Mouse (Mus musculus) myocyte (in vitro differentiated cells): ENCODE measurements around the gene Foxo3. TPM values are rescaled to one million over a fixed set of nuclear protein-coding genes. Genes with fewer than 3 reads are reported as not detected.

ENCODE experiments used
- H3K27me3 ChIP-seq: one replicate; pipeline ENCODE4 v1.6.1; 2011; ENCODE audit not compliant: control insufficient read depth, insufficient read depth, insufficient read length
- H3K36me3 ChIP-seq: one replicate; pipeline ENCODE4 v1.6.1; 2011; ENCODE audit not compliant: control insufficient read depth, insufficient read depth
- H3K4me2 ChIP-seq: one replicate; pipeline ENCODE4 v1.6.1; 2011; ENCODE audit warnings: low read depth, control low read depth
- H3K4me3 ChIP-seq: one replicate; pipeline ENCODE4 v1.5.1; 2011; ENCODE audit warnings: mild to moderate bottlenecking, control low read depth, moderate library complexity
- H3K79me2 ChIP-seq: one replicate; pipeline ENCODE4 v1.6.1; 2011; ENCODE audit not compliant: control insufficient read depth, insufficient read depth
- H3ac ChIP-seq: one replicate; pipeline ENCODE4 v1.6.1; 2011; ENCODE audit not compliant: control insufficient read depth, insufficient read length
- E2F4 ChIP-seq: IDR thresholded peaks from one replicate; pipeline ENCODE4 v1.6.1; 2011; ENCODE audit warnings: mild to moderate bottlenecking, control low read depth, moderate library complexity; ENCODE audit not compliant: insufficient read depth
- MYOD1 ChIP-seq, 3 experiments: IDR thresholded peaks; one replicate each; pipeline ENCODE4 v1.6.1; 2011; ENCODE audit warnings: control low read depth in 2 of 3, low read depth in 2 of 3, mild to moderate bottlenecking in 2 of 3, moderate library complexity in 1 of 3; ENCODE audit not compliant: insufficient read length in 2 of 3, control insufficient read depth in 1 of 3
- MYOG ChIP-seq, 3 experiments: IDR thresholded peaks; one replicate each; pipeline ENCODE4 v1.6.1; 2011; ENCODE audit warnings: control low read depth in 2 of 3, low read depth in 2 of 3, mild to moderate bottlenecking in 2 of 3; ENCODE audit not compliant: insufficient read length in 2 of 3, control insufficient read depth in 1 of 3, insufficient read depth in 1 of 3
- POLR2A ChIP-seq: IDR thresholded peaks from one replicate; pipeline ENCODE4 v1.6.1; 2011; ENCODE audit warnings: low read depth, mild to moderate bottlenecking, control low read depth, moderate library complexity; ENCODE audit not compliant: insufficient read length
- POLR2AphosphoS2 ChIP-seq: IDR thresholded peaks from one replicate; pipeline ENCODE4 v1.6.1; 2011; ENCODE audit warnings: low read depth, control low read depth; ENCODE audit not compliant: insufficient read length
- REST ChIP-seq: IDR thresholded peaks from one replicate; pipeline ENCODE4 v1.6.1; 2011; ENCODE audit warnings: mild to moderate bottlenecking, control low read depth, moderate library complexity; ENCODE audit not compliant: insufficient read depth, insufficient read length
- SRF ChIP-seq: IDR thresholded peaks from one replicate; pipeline ENCODE4 v1.6.1; 2011; ENCODE audit warnings: low read depth; ENCODE audit not compliant: control insufficient read depth, insufficient read length
- TCF12 ChIP-seq: IDR thresholded peaks from one replicate; pipeline ENCODE4 v1.6.1; 2011; ENCODE audit warnings: mild to moderate bottlenecking, control low read depth; ENCODE audit not compliant: poor library complexity, insufficient read depth, severe bottlenecking
- USF1 ChIP-seq: IDR thresholded peaks from one replicate; pipeline ENCODE4 v1.6.1; 2011; ENCODE audit warnings: low read depth, mild to moderate bottlenecking, control low read depth, moderate library complexity
- polyA plus RNA-seq: library from polyadenylated mRNA; unstranded; fragments of >200 nt; fragmentation: generic; extraction: Trizol; gene quantifications from one replicate; pipeline ENCODE4 v1.2.1, GENCODE M21; 2012; ENCODE audit warnings: missing spikeins

Foxo3 gene
- polyA plus RNA-seq, 1 experiment = 11.2 TPM

DNA sequence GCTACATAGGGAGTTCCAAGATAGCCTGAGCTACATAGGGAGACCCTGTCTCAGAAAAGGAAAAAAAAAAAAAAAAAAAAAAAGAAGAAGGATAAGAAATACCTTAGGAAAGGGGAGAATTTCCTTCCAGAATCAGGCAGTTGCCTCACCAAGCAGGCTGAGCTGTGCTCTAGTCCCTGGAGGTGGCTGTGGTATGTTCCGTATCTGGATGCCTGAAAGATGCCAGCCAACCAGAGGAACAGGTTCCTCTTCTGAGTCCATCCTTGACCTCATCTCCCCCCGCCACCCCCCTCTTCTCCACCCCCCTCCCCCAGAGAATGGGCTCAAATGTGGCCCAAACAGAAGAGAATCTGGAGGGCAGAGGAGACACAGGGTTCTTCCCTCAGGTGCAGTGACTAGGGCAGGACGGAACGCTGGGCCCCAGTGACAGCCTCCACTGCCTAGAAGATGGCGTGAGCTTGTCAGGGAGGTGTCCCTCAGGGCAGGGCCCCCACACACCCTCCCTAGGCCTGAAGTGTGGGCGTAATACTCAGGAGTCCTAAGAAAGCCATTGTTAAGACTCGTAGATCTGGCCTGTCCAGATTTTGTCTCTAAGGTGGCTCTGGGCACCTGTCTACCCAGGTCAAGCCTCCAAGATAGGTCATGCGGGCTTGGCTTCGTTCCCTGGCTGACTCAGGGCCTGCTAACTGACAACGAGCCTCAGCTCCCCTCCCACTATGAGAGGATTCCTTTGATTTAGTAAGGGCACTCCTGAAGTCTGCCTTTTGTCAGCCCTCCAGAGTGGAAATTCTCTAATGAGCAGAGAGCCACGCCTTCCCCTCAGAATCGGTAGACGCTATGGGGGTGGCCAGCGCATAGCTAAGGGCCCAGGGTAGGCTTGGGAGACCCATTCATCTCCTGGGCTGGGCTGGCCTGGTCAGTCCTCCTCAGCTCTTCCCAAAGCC, 141.5 kb downstream of the Foxo3 start:
- no peak overlapping the region for H3ac ChIP-seq
- H3K36me3 ChIP-seq = no peaks in the 10 kb centered on the region
- no peaks in the 10 kb centered on the region for H3K27me3 ChIP-seq
- no peak for TF ChIP-seq REST
- no peak for TF ChIP-seq MYOG (IDR thresholded peaks at IDR 0.05; ENCODE audit: control insufficient read depth in 1 of 3, insufficient read depth in 1 of 3, insufficient read length in 2 of 3, low read depth in 2 of 3)
- TF ChIP-seq MYOD1 (IDR thresholded peaks at IDR 0.05; ENCODE audit: control insufficient read depth in 1 of 3, insufficient read length in 2 of 3, low read depth in 2 of 3) = no peak
- TF ChIP-seq TCF12 = no peak
- TF ChIP-seq E2F4 = no peak
- TF ChIP-seq USF1 = no peak
- no peak for TF ChIP-seq SRF
- TF ChIP-seq POLR2AphosphoS2 = no peak
- no peak for TF ChIP-seq POLR2A
- H3K4me2 ChIP-seq = no peak overlapping the region
- no peaks in the 10 kb centered on the region for H3K79me2 ChIP-seq
- H3K4me3 ChIP-seq = no peak overlapping the region

Other genes starting within 250 kb of the Foxo3 start
- 6.5 TPM for gene Afg1l, start 201.8 kb upstream of the Foxo3 start, polyA plus RNA-seq
- 251 TPM for gene Snx3, start 225.3 kb upstream of the Foxo3 start, polyA plus RNA-seq